Mouse (Mus musculus): ENCODE data around the gene Ncapd2. TPM values are rescaled to one million over a fixed set of nuclear protein-coding genes. Genes with fewer than 3 reads are reported as not detected.

Gene Ncapd2
- polyA plus RNA-seq, 1 experiment from 2014 or later: 167 TPM

DNA sequence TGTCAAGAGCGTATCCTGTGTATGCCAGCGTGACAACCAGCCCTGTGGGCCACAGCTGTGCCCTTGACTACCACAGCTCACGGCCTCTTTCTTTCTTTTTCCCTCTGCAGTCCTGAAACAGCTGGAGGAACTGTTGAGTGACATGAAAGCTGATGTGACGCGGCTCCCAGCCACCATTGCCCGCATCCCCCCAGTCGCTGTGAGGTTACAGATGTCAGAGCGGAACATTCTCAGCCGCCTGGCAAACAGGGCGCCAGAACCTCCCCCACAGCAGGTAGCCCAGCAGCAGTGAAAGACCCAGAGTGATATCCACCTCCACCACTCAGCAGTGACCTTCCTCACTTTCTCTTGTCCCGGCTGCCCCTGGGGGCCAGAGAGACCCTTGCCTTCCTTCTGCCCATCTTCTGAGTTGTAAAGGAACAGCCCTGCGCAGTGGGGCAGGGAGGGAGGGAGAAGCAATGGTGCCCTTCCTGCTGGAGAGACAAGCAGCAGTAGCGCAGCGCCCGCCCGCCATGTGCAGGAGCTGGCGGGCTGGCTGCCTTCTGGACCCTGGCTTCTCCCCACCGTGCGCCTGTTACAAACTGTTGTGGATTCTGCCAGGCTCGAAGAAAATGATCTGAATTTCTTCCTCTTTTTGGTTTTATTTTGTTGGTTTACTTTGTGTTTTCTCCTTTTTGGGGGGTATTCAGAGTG is 61.6 kb downstream of the Ncapd2 start:
- peaks cover 81% of the 10 kb centered on the region for H3K36me3 ChIP-seq (ENCODE audit: insufficient read depth)
- no peak overlapping the region for H3K27ac ChIP-seq (ENCODE audit: low read depth)
- no peaks in the 10 kb centered on the region for H3K27me3 ChIP-seq (ENCODE audit: insufficient read depth, low read length)
- no peaks in the 10 kb centered on the region for H3K4me1 ChIP-seq (ENCODE audit: insufficient read depth)
- no peak overlapping the region for H3K4me3 ChIP-seq (ENCODE audit: low read depth, low read length)
- ATAC-seq (ENCODE audit: insufficient read depth): no peak
- TF ChIP-seq CTCF (IDR thresholded peaks at IDR 0.05; ENCODE audit: low read depth): no peak
- no peaks in the 10 kb centered on the region for H3K9me3 ChIP-seq (ENCODE audit: low read depth, low read length)
- no peak overlapping the region for H3K9ac ChIP-seq
- no peak for DNase-seq
- WGBS: 83% methylated on average over 20 of the region's 20 CpGs
- H3K4me2 ChIP-seq: no peak overlapping the region

DNA sequence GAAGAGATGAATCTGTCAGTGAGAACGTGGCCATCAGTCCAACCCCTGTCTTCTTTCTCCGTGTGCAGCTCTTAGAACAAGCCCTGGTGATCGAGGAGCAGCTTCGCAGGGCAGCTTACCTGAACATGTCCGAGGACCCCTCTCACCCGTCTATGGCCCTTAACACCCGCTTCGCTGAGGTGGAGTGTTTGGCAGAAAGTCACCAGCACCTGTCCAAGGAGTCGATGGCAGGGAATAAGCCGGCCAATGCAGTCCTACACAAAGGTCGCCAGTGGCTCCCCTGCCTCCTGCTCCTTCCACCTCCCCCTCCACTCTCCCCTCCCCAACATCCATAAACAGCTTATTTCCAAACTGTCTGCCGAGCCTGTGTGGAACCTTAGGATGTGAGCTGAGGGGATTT is 62.8 kb downstream of the Ncapd2 start:
- no peak overlapping the region for H3K27ac ChIP-seq (ENCODE audit: low read depth)
- no peak for ATAC-seq (ENCODE audit: insufficient read depth)
- DNase-seq: no peak
- no peak overlapping the region for H3K9ac ChIP-seq
- peaks cover 81% of the 10 kb centered on the region for H3K36me3 ChIP-seq (ENCODE audit: insufficient read depth)
- no peak overlapping the region for H3K4me2 ChIP-seq
- H3K4me1 ChIP-seq (ENCODE audit: insufficient read depth): no peaks in the 10 kb centered on the region
- WGBS: 83% methylated on average over 12 of the region's 12 CpGs
- no peak overlapping the region for H3K4me3 ChIP-seq (ENCODE audit: low read depth, low read length)
- H3K27me3 ChIP-seq (ENCODE audit: insufficient read depth, low read length): no peaks in the 10 kb centered on the region
- TF ChIP-seq CTCF (IDR thresholded peaks at IDR 0.05; ENCODE audit: low read depth): no peak
- H3K9me3 ChIP-seq (ENCODE audit: low read depth, low read length): no peaks in the 10 kb centered on the region

DNA sequence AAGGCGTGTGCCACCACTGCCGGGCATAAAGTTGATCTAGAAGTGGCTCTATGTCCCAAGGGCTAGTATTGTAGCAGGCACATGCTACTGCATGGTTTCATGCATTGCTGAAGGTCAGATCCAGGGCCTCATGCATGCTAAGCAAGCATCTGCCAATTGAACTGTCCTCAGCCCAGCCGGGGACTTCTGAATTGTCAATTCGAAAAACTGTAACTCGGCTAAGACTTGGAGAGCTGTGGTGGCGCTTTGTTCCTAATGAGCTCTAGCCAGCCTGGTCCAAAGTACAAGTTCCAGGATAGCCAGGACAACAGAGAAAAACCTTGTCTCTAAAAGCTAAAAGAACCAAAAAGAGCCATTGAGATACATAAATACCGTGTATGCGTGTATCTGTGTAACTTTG is 72.1 kb downstream of the Ncapd2 start:
- Histone ChIP-seq H3K9ac (no peak overlapping the region), H3K27ac (ENCODE audit: low read depth) (no peak overlapping the region), H3K4me1 (ENCODE audit: insufficient read depth) (no peaks in the 10 kb centered on the region), H3K4me3 (ENCODE audit: low read depth, low read length) (no peak overlapping the region), H3K36me3 (ENCODE audit: insufficient read depth) (peaks cover 98% of the 10 kb centered on the region), H3K27me3 (ENCODE audit: insufficient read depth, low read length) (no peaks in the 10 kb centered on the region), H3K4me2 (no peak overlapping the region), H3K9me3 (ENCODE audit: low read depth, low read length) (no peaks in the 10 kb centered on the region)
- no peak for DNase-seq
- ATAC-seq (ENCODE audit: insufficient read depth): no peak
- no peak for TF ChIP-seq CTCF (IDR thresholded peaks at IDR 0.05; ENCODE audit: low read depth)
- 89% methylated on average over 8 of the region's 8 CpGs for WGBS

Small RNA genes lying within 50 kb of the gene (microRNA-seq; reads per million reads assigned to microRNA genes)
- gene Mir3098 (ENCODE audit: borderline number of aligned reads): 1.2 reads per million
- gene Mir8113 (ENCODE audit: borderline number of aligned reads): not detected

Other genes starting within 250 kb of the Ncapd2 start
- gene Cops7a, start 226.2 kb downstream of the Ncapd2 start, polyA plus RNA-seq (2014; fragmentation: Nextera tagmentation; extraction: Ambion mirVana): 147 and 155 TPM in 2 replicates
- gene Pianp, start 195.0 kb downstream of the Ncapd2 start, polyA plus RNA-seq (2014; fragmentation: Nextera tagmentation; extraction: Ambion mirVana): 0.39 and 0.59 TPM in 2 replicates
- 13.2 and 14.8 TPM in 2 replicates for gene Zfp384, start 182.6 kb downstream of the Ncapd2 start, polyA plus RNA-seq (2014; fragmentation: Nextera tagmentation; extraction: Ambion mirVana)
- 97.9 and 101 TPM in 2 replicates for gene Ing4, start 151.9 kb downstream of the Ncapd2 start, polyA plus RNA-seq (2014; fragmentation: Nextera tagmentation; extraction: Ambion mirVana)
- gene Acrbp, start 142.0 kb downstream of the Ncapd2 start, polyA plus RNA-seq (2014; fragmentation: Nextera tagmentation; extraction: Ambion mirVana): 13.6 TPM in 2 replicates
- 0.31 and 0.49 TPM in 2 replicates for gene Lpar5, start 123.8 kb downstream of the Ncapd2 start, polyA plus RNA-seq (2014; fragmentation: Nextera tagmentation; extraction: Ambion mirVana)
- gene Chd4, start 95.7 kb downstream of the Ncapd2 start, polyA plus RNA-seq (2014; fragmentation: Nextera tagmentation; extraction: Ambion mirVana): 82.5 and 92.4 TPM in 2 replicates
- gene Nop2, start 59.8 kb downstream of the Ncapd2 start, polyA plus RNA-seq (2014; fragmentation: Nextera tagmentation; extraction: Ambion mirVana): 58.5 and 70.6 TPM in 2 replicates
- 6.0 and 6.2 TPM in 2 replicates for gene Iffo1, start 46.5 kb downstream of the Ncapd2 start, polyA plus RNA-seq (2014; fragmentation: Nextera tagmentation; extraction: Ambion mirVana)
- 1,954 TPM in 2 replicates for gene Gapdh, start 25.2 kb downstream of the Ncapd2 start, polyA plus RNA-seq (2014; fragmentation: Nextera tagmentation; extraction: Ambion mirVana)
- 202 and 205 TPM in 2 replicates for gene Mrpl51, start 100 bp upstream of the Ncapd2 start, polyA plus RNA-seq (2014; fragmentation: Nextera tagmentation; extraction: Ambion mirVana)
- 2.4 and 2.6 TPM in 2 replicates for gene Vamp1, start 23.9 kb upstream of the Ncapd2 start, polyA plus RNA-seq (2014; fragmentation: Nextera tagmentation; extraction: Ambion mirVana)
- gene Tapbpl, start 40.2 kb upstream of the Ncapd2 start, polyA plus RNA-seq (2014; fragmentation: Nextera tagmentation; extraction: Ambion mirVana): 4.3 and 5.4 TPM in 2 replicates
- 1.9 and 2.0 TPM in 2 replicates for gene Cd27, start 45.3 kb upstream of the Ncapd2 start, polyA plus RNA-seq (2014; fragmentation: Nextera tagmentation; extraction: Ambion mirVana)
- gene Tuba3a, start 94.3 kb upstream of the Ncapd2 start, polyA plus RNA-seq (2014; fragmentation: Nextera tagmentation; extraction: Ambion mirVana): 0.24 and 0.32 TPM in 2 replicates
- 73.7 and 81.7 TPM in 2 replicates for gene Ltbr, start 122.2 kb upstream of the Ncapd2 start, polyA plus RNA-seq (2014; fragmentation: Nextera tagmentation; extraction: Ambion mirVana)
- 1.8 and 2.2 TPM in 2 replicates for gene Scnn1a, start 129.0 kb upstream of the Ncapd2 start, polyA plus RNA-seq (2014; fragmentation: Nextera tagmentation; extraction: Ambion mirVana)
- gene Tnfrsf1a, start 157.7 kb upstream of the Ncapd2 start, polyA plus RNA-seq (2014; fragmentation: Nextera tagmentation; extraction: Ambion mirVana): 82.5 and 83.3 TPM in 2 replicates
- 0.22 and 0.51 TPM in 2 replicates for gene Plekhg6, start 189.1 kb upstream of the Ncapd2 start, polyA plus RNA-seq (2014; fragmentation: Nextera tagmentation; extraction: Ambion mirVana)